Mouse (Mus musculus) lung, embryonic 14.5 days (tissue): ENCODE results near the gene AC124502.3. TPM values are rescaled to one million over a fixed set of nuclear protein-coding genes. Genes with fewer than 3 reads are reported as not detected.
A peak's percentile ranks its signal among the peaks of the same experiment; 100 is the strongest.

ENCODE experiments used
- ATAC-seq: fragments of 200-750 bp; cut with Nextera tagmentation; 2 replicates; pipeline ENCODE4 v1.8.0; 2017; ENCODE audit warnings: mild to moderate bottlenecking, moderate TSS enrichment, moderate library complexity; ENCODE audit not compliant: insufficient read depth
- DNase-seq: peaks from one replicate; pipeline ENCODE4 v3.0.0-alpha.2; 2015
- H3K27ac ChIP-seq: fragments of 300-500 bp; sonication (generic); 2 replicates; pipeline ENCODE4 v1.5.1; 2014; ENCODE audit warnings: low read depth, mild to moderate bottlenecking, moderate library complexity
- H3K27me3 ChIP-seq: fragments of 300-500 bp; sonication (generic); 2 replicates; pipeline ENCODE4 v1.6.1; 2014; ENCODE audit warnings: low read length, control low read depth; ENCODE audit not compliant: insufficient read depth
- H3K36me3 ChIP-seq: fragments of 300-500 bp; sonication (generic); 2 replicates; pipeline ENCODE4 v1.6.1; 2014; ENCODE audit warnings: control low read depth; ENCODE audit not compliant: insufficient read depth
- H3K4me1 ChIP-seq: fragments of 300-500 bp; sonication (generic); 2 replicates; pipeline ENCODE4 v1.6.1; 2014; ENCODE audit warnings: antibody characterized with exemption, control low read depth; ENCODE audit not compliant: insufficient read depth
- H3K4me2 ChIP-seq: fragments of 300-500 bp; sonication (generic); 2 replicates; pipeline ENCODE4 v1.6.1; 2014; ENCODE audit warnings: mild to moderate bottlenecking
- H3K4me3 ChIP-seq: fragments of 300-500 bp; sonication (generic); 2 replicates; pipeline ENCODE4 v1.5.1; 2014; ENCODE audit warnings: low read depth, low read length
- H3K9ac ChIP-seq: fragments of 300-500 bp; sonication (generic); 2 replicates; pipeline ENCODE4 v1.6.1; 2014
- H3K9me3 ChIP-seq: fragments of 300-500 bp; sonication (generic); 2 replicates; pipeline ENCODE4 v1.6.1; 2016; ENCODE audit warnings: low read depth, low read length, control low read depth
- CTCF ChIP-seq: IDR thresholded peaks from 2 replicates; pipeline ENCODE4 v1.5.1; 2016; ENCODE audit warnings: antibody characterized with exemption, low read depth
- WGBS: fragments of 180-500 bp; shearing (Covaris S2); extraction: QIAGEN DNeasy Blood & Tissue Kit; methylation state at CpG from one replicate; pipeline ENCODE4 v1.1.7; 2014; 5-methylcytosine and 5-hydroxymethylcytosine counted together
- polyA plus RNA-seq: library from polyadenylated mRNA; unstranded; fragments of >200 nt; fragmentation: Nextera tagmentation; extraction: Ambion mirVana; gene quantifications from 2 replicates; pipeline ENCODE4 v1.2.1, GENCODE M21; 2014

Gene AC124502.3
- polyA plus RNA-seq, 1 experiment from 2014 or later: 1.8 TPM

DNA sequence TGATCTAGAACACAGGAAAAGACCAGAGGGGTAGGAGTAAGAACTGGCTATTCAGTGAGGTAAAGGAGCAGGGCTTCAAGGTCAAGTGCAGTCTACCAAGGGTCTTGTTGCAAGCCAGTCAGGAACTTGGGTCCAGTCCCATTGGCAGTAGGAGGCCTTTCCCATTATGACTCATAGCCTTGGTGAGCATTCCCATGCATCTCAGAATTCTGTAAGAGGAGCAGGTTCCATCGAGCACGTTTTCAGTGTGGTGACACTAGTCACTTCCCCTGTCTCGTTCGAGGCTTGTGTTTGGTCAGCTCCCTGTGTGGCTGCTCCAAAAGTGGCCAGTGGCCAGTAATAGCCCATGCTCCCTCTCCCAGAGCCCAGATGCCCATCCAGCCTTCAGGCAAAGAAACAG, 6.8 kb downstream of the AC124502.3 start:
- no peak overlapping the region for H3K9ac ChIP-seq
- H3K27ac ChIP-seq: no peak overlapping the region
- WGBS: 86% methylated on average over 4 of the region's 4 CpGs
- H3K36me3 ChIP-seq: peaks cover 44% of the 10 kb centered on the region
- H3K4me2 ChIP-seq: no peak overlapping the region
- TF ChIP-seq CTCF: no peak
- DNase-seq (no peak), ATAC-seq (no peak)
- H3K9me3 ChIP-seq: no peaks in the 10 kb centered on the region
- H3K4me1 ChIP-seq: peaks cover 6% of the 10 kb centered on the region; the same call in 1 of the 2 replicates
- H3K27me3 ChIP-seq: no peaks in the 10 kb centered on the region
- no peak overlapping the region for H3K4me3 ChIP-seq

DNA sequence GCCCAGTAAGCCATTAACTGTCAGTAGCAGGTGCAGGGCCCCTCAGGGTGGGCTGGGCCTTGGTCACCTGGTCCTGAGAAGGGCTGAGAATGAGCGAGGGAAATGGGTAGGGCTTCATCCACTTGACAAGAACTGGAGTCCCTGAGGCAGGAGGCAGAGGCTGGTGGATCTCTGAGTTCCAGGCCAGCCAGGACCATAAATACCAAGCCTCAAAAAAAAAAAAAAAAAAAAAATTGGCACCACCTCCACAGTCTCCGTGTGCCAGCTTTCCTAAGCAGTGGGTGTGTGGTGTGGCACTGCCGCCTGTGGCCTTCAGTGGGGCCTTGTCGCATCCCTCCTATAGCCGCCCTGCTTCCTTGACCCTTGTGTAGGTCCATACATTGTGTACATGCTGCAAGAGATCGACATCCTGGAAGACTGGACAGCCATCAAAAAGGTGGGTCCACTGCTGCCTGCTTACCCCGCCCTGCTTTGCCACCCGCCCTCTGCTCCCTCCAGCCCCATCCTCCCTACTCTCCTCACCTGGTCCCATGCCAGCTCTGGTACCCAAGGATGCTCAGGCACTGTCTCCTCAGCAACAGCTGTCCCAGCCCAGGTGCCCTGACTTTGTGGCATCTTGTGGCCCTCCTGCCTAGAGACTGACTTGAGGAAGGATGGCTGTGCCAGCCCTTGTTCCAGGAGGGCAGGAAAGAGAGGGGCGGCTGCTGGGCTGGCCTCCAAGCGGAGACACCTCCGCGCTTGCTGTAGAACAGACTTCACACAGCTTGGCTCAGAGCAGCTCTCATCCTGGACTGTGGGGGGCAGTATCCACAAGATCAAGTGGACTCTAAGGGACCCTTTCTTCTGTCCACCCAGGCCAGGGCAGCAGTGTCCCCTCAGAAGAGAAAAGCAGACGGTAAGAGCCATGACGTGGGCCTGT, 9.7 kb downstream of the AC124502.3 start:
- ATAC-seq (no peak), DNase-seq (no peak)
- Histone ChIP-seq H3K4me1 (no peaks in the 10 kb centered on the region), H3K9me3 (no peaks in the 10 kb centered on the region), H3K27ac (no peak overlapping the region), H3K4me2 (no peak overlapping the region), H3K27me3 (peaks cover 19% of the 10 kb centered on the region), H3K9ac (no peak overlapping the region), H3K4me3 (no peak overlapping the region), H3K36me3 (peaks cover 43% of the 10 kb centered on the region)
- no peak for TF ChIP-seq CTCF
- WGBS: 78% methylated on average over 14 of the region's 14 CpGs

DNA sequence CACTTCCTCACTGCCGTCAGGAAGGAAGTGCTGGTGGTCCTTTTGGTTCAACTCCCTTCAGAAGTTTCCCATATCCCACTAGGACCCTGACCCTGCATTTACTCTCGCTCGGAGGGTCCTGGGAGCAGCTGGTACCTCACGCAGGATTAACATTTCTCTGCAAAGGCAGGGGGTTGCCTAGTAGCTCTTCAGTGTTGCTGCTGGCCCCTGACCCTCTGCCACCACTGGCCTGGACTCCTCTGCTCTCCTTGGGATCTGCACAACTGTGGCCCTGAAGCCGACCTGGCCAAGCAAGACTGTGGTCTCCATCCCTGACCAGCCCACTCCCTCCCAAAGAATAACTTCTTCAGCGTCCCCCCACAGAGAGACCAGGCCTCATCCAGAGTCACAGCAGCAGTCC, 10.6 kb downstream of the AC124502.3 start:
- no peaks in the 10 kb centered on the region for H3K9me3 ChIP-seq
- 79% methylated on average over 6 of the region's 6 CpGs for WGBS
- peaks cover 41% of the 10 kb centered on the region for H3K36me3 ChIP-seq
- DNase-seq: no peak
- peaks cover 19% of the 10 kb centered on the region for H3K27me3 ChIP-seq
- no peak overlapping the region for H3K27ac ChIP-seq
- H3K9ac ChIP-seq: no peak overlapping the region
- no peak overlapping the region for H3K4me2 ChIP-seq
- H3K4me3 ChIP-seq: no peak overlapping the region
- no peak for ATAC-seq
- H3K4me1 ChIP-seq: no peaks in the 10 kb centered on the region
- no peak for TF ChIP-seq CTCF

DNA sequence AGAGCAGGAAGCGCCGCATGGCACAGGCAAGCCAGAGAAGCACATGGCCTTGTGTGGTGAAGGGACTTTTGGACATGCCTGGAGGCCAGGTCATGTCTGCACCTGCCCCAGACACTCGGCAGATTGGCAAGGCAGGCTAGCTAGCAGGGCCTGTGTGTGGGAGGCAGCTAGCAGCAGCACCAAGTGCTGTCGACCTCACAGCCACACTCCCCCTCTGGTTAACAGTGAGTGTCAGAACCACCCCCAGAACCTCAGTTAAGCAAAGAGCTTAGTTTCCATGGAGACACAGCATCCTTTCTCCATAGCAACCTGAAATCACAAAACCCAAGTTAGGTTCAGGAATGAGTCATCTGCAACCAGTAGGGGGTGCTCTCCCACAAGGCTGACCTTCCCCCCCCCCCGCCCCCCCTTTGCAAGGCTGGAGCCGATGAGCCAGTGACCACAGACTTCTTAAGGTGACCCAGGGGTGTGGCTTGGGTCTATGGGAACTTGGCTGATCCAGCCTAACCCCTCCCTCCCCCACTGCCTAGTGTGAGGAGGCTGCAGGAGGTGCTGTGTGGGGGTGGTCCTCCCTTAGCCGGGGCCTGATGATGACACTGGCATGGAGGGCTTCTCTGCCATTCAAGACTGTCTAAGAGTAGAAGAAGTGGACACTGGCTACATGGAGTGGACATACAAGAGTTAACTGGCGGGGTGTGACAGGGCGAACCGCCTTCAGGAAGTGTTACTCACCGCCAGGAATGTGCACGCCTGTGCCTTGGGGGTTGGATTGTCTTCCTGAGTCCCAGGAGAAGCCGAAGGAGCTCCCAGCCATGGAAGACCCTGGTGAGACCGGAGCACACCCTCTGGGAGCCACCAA, 11.6 kb downstream of the AC124502.3 start, which contains the start of gene Rin1:
Rin1 (plus strand) TSS at position 435 of the 859 bp plus-strand sequence.
- Histone ChIP-seq H3K27me3 (peaks cover 19% of the 10 kb centered on the region), H3K4me2 (peak within 1 kb of the TSS; percentile 56), H3K9me3 (no peaks in the 10 kb centered on the region), H3K9ac (peak within 1 kb of the TSS; percentile 48; the same call in 1 of the 2 replicates), H3K4me3 (peak within 1 kb of the TSS; percentile 31), H3K36me3 (peaks cover 41% of the 10 kb centered on the region), H3K4me1 (no peaks in the 10 kb centered on the region), H3K27ac (peak within 1 kb of the TSS; percentile 46; the same call in 1 of the 2 replicates)
- whole genome bisulfite sequencing: 16% methylated on average over 14 of the region's 14 CpGs
- peak; percentile 77 for DNase-seq
- ATAC-seq: peak; percentile 69
- TF ChIP-seq CTCF: peak; percentile 54

DNA sequence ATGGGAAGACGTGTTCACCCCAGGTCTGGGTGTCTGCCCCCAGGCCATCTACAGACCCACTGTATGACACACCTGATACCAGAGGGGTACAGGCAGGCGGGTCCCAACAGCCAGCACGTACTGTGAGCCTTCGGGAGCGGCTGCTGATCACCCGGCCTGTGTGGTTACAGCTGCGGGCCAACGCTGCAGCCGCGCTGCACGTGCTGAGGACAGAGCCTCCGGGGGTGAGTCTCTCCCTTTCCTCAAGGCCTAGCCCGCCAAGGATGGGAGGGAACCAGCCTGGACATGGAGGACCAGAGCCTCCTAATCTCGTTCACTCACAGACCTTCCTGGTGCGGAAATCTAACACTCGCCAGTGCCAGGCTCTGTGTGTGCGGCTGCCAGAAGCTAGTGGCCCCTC, 12.3 kb downstream of the AC124502.3 start:
- 6% methylated on average over 17 of the region's 17 CpGs for WGBS
- peak overlapping the region; percentile 31 for H3K4me3 ChIP-seq
- peaks cover 35% of the 10 kb centered on the region for H3K36me3 ChIP-seq
- H3K4me2 ChIP-seq: peak overlapping the region; percentile 56
- H3K27me3 ChIP-seq: peaks cover 19% of the 10 kb centered on the region
- ATAC-seq: peak; percentile 44; the same call in 1 of the 2 replicates
- H3K9ac ChIP-seq: peak overlapping the region; percentile 48; the same call in 1 of the 2 replicates
- no peaks in the 10 kb centered on the region for H3K4me1 ChIP-seq
- TF ChIP-seq CTCF: no peak
- peak overlapping the region; percentile 46; the same call in 1 of the 2 replicates for H3K27ac ChIP-seq
- H3K9me3 ChIP-seq: no peaks in the 10 kb centered on the region
- DNase-seq: peak; percentile 44

DNA sequence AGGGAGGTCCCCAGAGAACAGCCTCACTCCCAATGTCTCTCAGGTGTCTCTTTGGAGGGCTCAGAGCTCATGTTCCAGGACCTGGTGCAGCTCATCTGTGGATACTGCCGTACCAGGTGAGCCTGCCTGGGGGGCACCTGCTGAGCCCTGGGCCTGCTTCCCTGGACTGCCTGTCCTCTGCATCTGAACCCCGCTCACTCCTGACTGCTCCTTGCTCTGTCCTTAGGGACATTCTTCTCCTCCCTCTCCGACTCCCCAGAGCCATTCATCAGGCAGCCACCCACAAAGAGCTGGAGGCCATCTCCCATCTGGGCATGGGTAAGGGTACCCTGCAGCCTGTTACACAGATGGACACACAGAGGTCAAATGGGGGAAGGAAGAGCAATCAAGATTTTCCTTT, 12.8 kb downstream of the AC124502.3 start:
- Histone ChIP-seq H3K27ac (peak overlapping the region; percentile 46; the same call in 1 of the 2 replicates), H3K9ac (peak overlapping the region; percentile 9; the same call in 1 of the 2 replicates), H3K4me1 (no peaks in the 10 kb centered on the region), H3K9me3 (no peaks in the 10 kb centered on the region), H3K4me3 (peak overlapping the region; percentile 31), H3K4me2 (peak overlapping the region; percentile 56), H3K27me3 (peaks cover 19% of the 10 kb centered on the region), H3K36me3 (peaks cover 30% of the 10 kb centered on the region)
- TF ChIP-seq CTCF: no peak
- ATAC-seq (no peak), DNase-seq (no peak)
- 63% methylated on average over 3 of the region's 3 CpGs for WGBS
